ENCODE assay signal across 8 mouse cellular contexts in genomic region chr7:92874116-92874675, GRCm38 (mm10). TPM values are rescaled to one million over a fixed set of nuclear protein-coding genes. Genes with fewer than 3 reads are reported as not detected.
DNase-seq lines count a peak whose midpoint lies in the region; ATAC-seq and TF ChIP-seq lines count a peak whose summit lies in the region.

Gene Ddias (minus strand): TSS chr7:92874247.
Gene Prcp (plus strand): TSS chr7:92874470.

- H3K9me3 ChIP-seq in heart, embryonic 11.5 days (replicated peaks; ENCODE audit: control insufficient read depth, low read length) = no peaks in the 10 kb centered on the region
- H3K9me3 ChIP-seq in kidney, embryonic 16.5 days (ENCODE audit: low read length) = no peaks in the 10 kb centered on the region

- H3K4me2 ChIP-seq in heart, embryonic 11.5 days = peak within 1 kb of the TSS; percentile 77
- H3K4me2 ChIP-seq in kidney, embryonic 16.5 days (replicated peaks; ENCODE audit: low read depth, low read length) = peak within 1 kb of the TSS; percentile 58
- H3K4me2 ChIP-seq in myocyte (ENCODE audit: low read depth) = peak within 1 kb of the TSS; percentile 86

- peak within 1 kb of the TSS; percentile 98 for H3K27ac ChIP-seq in heart, embryonic 11.5 days (ENCODE audit: low read depth, low read length)
- peak within 1 kb of the TSS; percentile 99 for H3K27ac ChIP-seq in kidney, embryonic 16.5 days (ENCODE audit: low read length)
- peak within 1 kb of the TSS; percentile 69 for H3K27ac ChIP-seq in liver, adult 2 months (replicated peaks; ENCODE audit: insufficient read depth, low read depth, low read length)

- WGBS in heart, embryonic 11.5 days (ENCODE audit: insufficient replicate concordance) = under 1% methylated on average over 49 of the region's 53 CpGs
- WGBS in kidney, embryonic 16.5 days = under 1% methylated on average over 52 of the region's 53 CpGs
- WGBS in liver, adult 2 months = under 1% methylated on average over 53 of the region's 53 CpGs

- no peaks in the 10 kb centered on the region for H3K27me3 ChIP-seq in heart, embryonic 11.5 days (ENCODE audit: control insufficient read depth, insufficient read depth, low read length)
- H3K27me3 ChIP-seq in kidney, embryonic 16.5 days (ENCODE audit: insufficient read depth, low read length) = no peaks in the 10 kb centered on the region
- no peaks in the 10 kb centered on the region for H3K27me3 ChIP-seq in liver, adult 2 months (ENCODE audit: control insufficient read depth, insufficient read depth, low read length)
- no peaks in the 10 kb centered on the region for H3K27me3 ChIP-seq in myocyte (ENCODE audit: control insufficient read depth, insufficient read depth, insufficient read length)
- H3K27me3 ChIP-seq in splenic B cell, adult 2 months (ENCODE audit: control insufficient read depth, insufficient read depth, low read length, poor library complexity, severe bottlenecking) = no peaks in the 10 kb centered on the region

- no peak for TF ChIP-seq POLR2A in liver, adult 2 months (IDR thresholded peaks at IDR 0.05; ENCODE audit: extremely low read depth, insufficient read depth, low read length)
- peak; percentile 55 for TF ChIP-seq POLR2A in myocyte (IDR thresholded peaks at IDR 0.05; ENCODE audit: insufficient read length, low read depth)

- H3K4me3 ChIP-seq in heart, embryonic 11.5 days (ENCODE audit: low read depth, low read length) = peak within 1 kb of the TSS; percentile 60
- H3K4me3 ChIP-seq in kidney, embryonic 16.5 days (ENCODE audit: low read length) = peak within 1 kb of the TSS; percentile 75
- H3K4me3 ChIP-seq in liver, adult 2 months (ENCODE audit: insufficient read depth, low read depth, low read length) = peak within 1 kb of the TSS; percentile 78
- H3K4me3 ChIP-seq in myocyte = peak within 1 kb of the TSS; percentile 92

- peak; percentile 90 for TF ChIP-seq CTCF in liver, adult 2 months (IDR thresholded peaks at IDR 0.05; ENCODE audit: low read depth, low read length)

- H3K36me3 ChIP-seq in heart, embryonic 11.5 days (ENCODE audit: control insufficient read depth, insufficient read depth, low read length) = no peaks in the 10 kb centered on the region
- no peaks in the 10 kb centered on the region for H3K36me3 ChIP-seq in kidney, embryonic 16.5 days (ENCODE audit: insufficient read depth, low read length)
- H3K36me3 ChIP-seq in liver, adult 2 months (ENCODE audit: control insufficient read depth, insufficient read depth, low read length) = no peaks in the 10 kb centered on the region
- no peaks in the 10 kb centered on the region for H3K36me3 ChIP-seq in myocyte (ENCODE audit: control insufficient read depth, insufficient read depth)
- H3K36me3 ChIP-seq in splenic B cell, adult 2 months (ENCODE audit: control insufficient read depth, insufficient read depth, low read length, poor library complexity, severe bottlenecking) = no peaks in the 10 kb centered on the region

- H3K79me2 ChIP-seq in liver, adult 2 months (ENCODE audit: control insufficient read depth, insufficient read depth, low read length) = no peaks in the 10 kb centered on the region
- H3K79me2 ChIP-seq in myocyte (ENCODE audit: control insufficient read depth, insufficient read depth) = no peaks in the 10 kb centered on the region

- H3K4me1 ChIP-seq in heart, embryonic 11.5 days (ENCODE audit: control insufficient read depth, insufficient read depth, low read length) = peaks cover 4% of the 10 kb centered on the region; the same call in 1 of the 2 replicates
- peaks cover 10% of the 10 kb centered on the region for H3K4me1 ChIP-seq in kidney, embryonic 16.5 days (ENCODE audit: insufficient read depth, low read length)
- H3K4me1 ChIP-seq in liver, adult 2 months (ENCODE audit: control insufficient read depth, insufficient read depth, low read length) = peaks cover 2% of the 10 kb centered on the region; the same call in 1 of the 2 replicates

- H3ac ChIP-seq in myocyte (ENCODE audit: control insufficient read depth, insufficient read length) = peak within 1 kb of the TSS; percentile 39

- H3K9ac ChIP-seq in heart, embryonic 11.5 days (ENCODE audit: low read depth, low read length) = peak within 1 kb of the TSS; percentile 91
- H3K9ac ChIP-seq in kidney, embryonic 16.5 days (replicated peaks; ENCODE audit: low read length) = peak within 1 kb of the TSS; percentile 85
- H3K9ac ChIP-seq in liver, adult 2 months (ENCODE audit: low read depth, low read length) = peak within 1 kb of the TSS; percentile 83

- peak; percentile 96 to 97 for DNase-seq in B cell, adult 2 months
- peak; percentile 97 for DNase-seq in brain, adult 2 months (ENCODE audit: low read depth, low spot score)
- DNase-seq in liver, adult 2 months (ENCODE audit: extremely low read depth, low read depth, low spot score) = peak; percentile 83
- DNase-seq in splenic B cell, adult 2 months (ENCODE audit: low read depth, low spot score) = peak; percentile 96

- peak; percentile 74 for ATAC-seq in erythroblast, adult 5-6 weeks (replicated peaks; ENCODE audit: low FRiP score, poor library complexity, severe bottlenecking)
- peak; percentile 86 for ATAC-seq in heart, embryonic 11.5 days (replicated peaks; ENCODE audit: insufficient number of reproducible peaks, low FRiP score, low TSS enrichment)
- peak; percentile 88 for ATAC-seq in kidney, embryonic 16.5 days (ENCODE audit: low FRiP score, low TSS enrichment)

TF ChIP-seq in myocyte, 11 proteins besides CTCF, POLR2A, EP300 and RAD21:
- TF ChIP-seq REST (IDR thresholded peaks at IDR 0.05; ENCODE audit: insufficient read depth, insufficient read length) = no peak
- no peak for TF ChIP-seq TCF3 (IDR thresholded peaks at IDR 0.05; ENCODE audit: insufficient read length, low read depth)
- peak; percentile 60 for TF ChIP-seq POLR2AphosphoS2 (IDR thresholded peaks at IDR 0.05; ENCODE audit: insufficient read length, low read depth)
- TF ChIP-seq E2F4 (IDR thresholded peaks at IDR 0.05; ENCODE audit: insufficient read depth) = peak; percentile 99

RNA-seq across cellular contexts. Expression of gene Ddias, which starts in this region (rescaled TPM):
- 6.7 and 9.4 TPM in 2 replicates for total RNA-seq in erythroblast, adult 5-6 weeks (2015; ENCODE audit: low replicate concordance)
- total RNA-seq in erythroblast, adult 5-6 weeks (2017; ENCODE audit: low replicate concordance) = 7.6 and 10.9 TPM in 2 replicates
- 11.3 and 11.7 TPM in 2 replicates for polyA plus RNA-seq in heart, embryonic 11.5 days (2014; fragmentation: Nextera tagmentation; extraction: Ambion mirVana)
- 12.0 and 13.4 TPM in 2 replicates for polyA plus RNA-seq in kidney, embryonic 16.5 days (2015; fragmentation: Nextera tagmentation; extraction: Ambion mirVana)
- total RNA-seq in liver, adult 2 months (2014; rRNA removed) = 0.87 and 1.0 TPM in 2 replicates
- 0.06 and 0.21 TPM in 2 replicates for polyA plus RNA-seq in liver, adult 2 months (2012; rRNA removed)
- 2.0 TPM for polyA plus RNA-seq in myocyte (2012; fragmentation: generic; extraction: Trizol)

RNA-seq across cellular contexts. Expression of gene Prcp, which starts in this region (rescaled TPM):
- 37.5 and 37.6 TPM in 2 replicates for total RNA-seq in erythroblast, adult 5-6 weeks (2015; ENCODE audit: low replicate concordance)
- total RNA-seq in erythroblast, adult 5-6 weeks (2017; ENCODE audit: low replicate concordance) = 9.6 and 22.8 TPM in 2 replicates
- polyA plus RNA-seq in heart, embryonic 11.5 days (2014; fragmentation: Nextera tagmentation; extraction: Ambion mirVana) = 17.5 and 18.2 TPM in 2 replicates
- 23.0 TPM in 2 replicates for polyA plus RNA-seq in kidney, embryonic 16.5 days (2015; fragmentation: Nextera tagmentation; extraction: Ambion mirVana)
- total RNA-seq in liver, adult 2 months (2014; rRNA removed) = 6.2 and 6.6 TPM in 2 replicates
- polyA plus RNA-seq in liver, adult 2 months (2012; rRNA removed) = 4.2 and 4.6 TPM in 2 replicates
- 10.8 TPM for polyA plus RNA-seq in myocyte (2012; fragmentation: generic; extraction: Trizol)

Comparison
In these comparisons a context has a peak if more than half of its experiments do, and no peak if none do; other contexts are left out.
1. Peak in every context shown above with its lines: DNase-seq, ATAC-seq, H3K4me3 ChIP-seq and H3K27ac ChIP-seq.